8 mouse cellular contexts compared by ENCODE assay signal in the genomic region with DNA sequence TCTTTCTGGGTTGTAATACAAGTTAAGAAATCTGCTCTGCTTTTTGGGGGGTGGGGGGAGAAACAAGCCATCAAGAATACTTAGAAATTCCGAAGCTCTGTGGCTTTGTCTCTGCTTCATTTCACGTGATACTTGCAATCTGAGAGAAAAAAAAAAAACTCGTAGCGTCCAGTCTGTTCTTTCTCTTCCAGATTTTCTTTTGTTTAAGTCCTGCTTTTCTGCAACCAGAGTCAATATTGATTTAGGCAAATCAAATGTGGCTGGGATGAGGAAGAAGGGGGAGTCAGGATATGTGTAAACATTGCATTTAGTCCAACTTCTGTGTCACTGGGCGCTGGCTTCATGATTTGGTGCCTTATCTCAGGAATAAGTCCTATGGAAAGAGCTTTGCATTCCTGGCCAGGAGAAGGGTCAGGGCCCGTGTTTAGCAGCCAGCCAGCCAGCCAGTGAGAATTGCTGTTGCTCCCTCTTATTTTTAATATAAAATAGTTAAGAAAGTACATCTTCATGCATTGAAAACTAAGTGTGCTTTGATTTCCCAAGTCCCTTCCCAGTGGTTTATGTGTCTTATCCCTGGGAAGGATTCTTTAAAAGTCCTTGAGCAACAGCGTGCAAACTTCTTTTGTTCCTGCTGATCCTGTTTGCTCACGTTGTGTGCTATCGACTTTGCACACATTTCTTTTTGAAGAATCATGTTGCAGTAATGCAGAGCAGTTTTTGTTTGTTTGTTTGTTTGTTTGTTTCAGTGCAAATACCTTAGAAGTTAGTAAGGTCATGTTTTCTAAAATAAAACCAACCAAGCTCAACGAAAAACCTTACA.
DNase-seq lines count a peak whose midpoint lies in the region; ATAC-seq lines count a peak whose summit lies in the region.

No protein-coding gene starts in this region.

- peak; percentile 70 for ATAC-seq in heart, embryonic 14.5 days (ENCODE audit: insufficient number of reproducible peaks, insufficient read depth, low FRiP score, low read depth)

- H3K9me3 ChIP-seq in heart, embryonic 14.5 days (ENCODE audit: control insufficient read depth, low read length) = no peaks in the 10 kb centered on the region

- H3K36me3 ChIP-seq in heart, embryonic 14.5 days (ENCODE audit: control insufficient read depth, insufficient read depth, low read length) = peaks cover 4% of the 10 kb centered on the region

- H3K4me3 ChIP-seq in heart, embryonic 14.5 days (ENCODE audit: control insufficient read depth in 1 of 2, insufficient read depth in 1 of 2, low read depth in 1 of 2, low read length in 2 of 2) = peak overlapping the region; percentile 59 to 65

- H3K27ac ChIP-seq in heart, embryonic 14.5 days (replicated peaks in 1 of 2; ENCODE audit: control insufficient read depth in 1 of 2, insufficient read depth in 1 of 2, low read depth in 2 of 2, low read length in 2 of 2) = peak overlapping the region; percentile 97 to 99

- no peaks in the 10 kb centered on the region for H3K27me3 ChIP-seq in heart, embryonic 14.5 days (ENCODE audit: control insufficient read depth, insufficient read depth, low read length)

- DNase-seq in adipocyte (ENCODE audit: low spot score) = peak; percentile 74
- peak; percentile 55 for DNase-seq in embryo, embryonic 9.5 days (ENCODE audit: extremely low spot score)
- DNase-seq in kidney, postnatal 10 days = peak; percentile 41
- peak; percentile 49 for DNase-seq in lung, postnatal 25 days (ENCODE audit: low spot score)
- peak; percentile 33 for DNase-seq in retina, postnatal 1 day
- no peak for DNase-seq in spleen, postnatal 36 days (ENCODE audit: low spot score in 2 of 2)
- no peak for DNase-seq in left cerebral cortex, adult 8-10 months (ENCODE audit: low spot score in 2 of 2)

- H3K4me1 ChIP-seq in heart, embryonic 14.5 days (ENCODE audit: control insufficient read depth in 2 of 2, insufficient read depth in 2 of 2, low read length in 2 of 2) = peaks cover 0 to 10% of the 10 kb centered on the region in 2 experiments; a peak in 3 of 4 replicates

- 10% methylated on average over 10 of the region's 10 CpGs for WGBS in heart, embryonic 14.5 days

- H3K9ac ChIP-seq in heart, embryonic 14.5 days (ENCODE audit: low read length) = peak overlapping the region; percentile 89

- peak overlapping the region; percentile 66 for H3K4me2 ChIP-seq in heart, embryonic 14.5 days (ENCODE audit: low read length)

Comparison
In these comparisons a context has a peak if more than half of its experiments do, and no peak if none do; other contexts are left out.
1. DNase-seq: peak in adipocyte (single experiment), embryo, embryonic 9.5 days (single experiment), kidney, postnatal 10 days (single experiment), lung, postnatal 25 days (single experiment) and retina, postnatal 1 day (single experiment); none in spleen, postnatal 36 days (0 of 2) and left cerebral cortex, adult 8-10 months (0 of 2).